Mouse (Mus musculus): ENCODE results near the gene Cbln3. TPM values are rescaled to one million over a fixed set of nuclear protein-coding genes. Genes with fewer than 3 reads are reported as not detected.

Gene Cbln3
- total RNA-seq, 2 experiments from 2014 or later: not detected

- DNase-seq: no peak
Measured at GRCm38 (mm10) chr14:55845506-55846294, 38.5 kb downstream of the Cbln3 start.

DNA sequence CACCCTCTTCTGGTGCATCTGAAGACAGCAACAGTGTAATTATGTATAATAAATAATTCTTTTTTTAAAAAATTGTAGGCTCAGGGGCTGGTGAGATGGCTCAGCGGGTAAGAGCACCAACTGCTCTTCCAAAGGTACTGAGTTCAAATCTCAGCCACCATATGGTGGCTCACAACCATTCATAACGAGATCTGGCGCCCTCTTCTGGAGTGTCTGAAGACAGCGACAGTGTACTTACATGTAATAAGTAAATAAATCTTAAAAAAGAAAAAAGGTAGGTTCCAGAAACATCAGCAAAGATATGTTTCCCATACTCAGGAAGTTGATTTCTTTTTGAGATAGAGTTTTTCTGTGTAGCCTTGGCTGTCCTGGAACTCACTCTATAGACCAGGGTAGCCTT, 41.4 kb downstream of the Cbln3 start:
- no peak for DNase-seq

GRCm38 (mm10) chr14:55840853-55841366, 43.3 kb downstream of the Cbln3 start:
- DNase-seq: no peak

DNA sequence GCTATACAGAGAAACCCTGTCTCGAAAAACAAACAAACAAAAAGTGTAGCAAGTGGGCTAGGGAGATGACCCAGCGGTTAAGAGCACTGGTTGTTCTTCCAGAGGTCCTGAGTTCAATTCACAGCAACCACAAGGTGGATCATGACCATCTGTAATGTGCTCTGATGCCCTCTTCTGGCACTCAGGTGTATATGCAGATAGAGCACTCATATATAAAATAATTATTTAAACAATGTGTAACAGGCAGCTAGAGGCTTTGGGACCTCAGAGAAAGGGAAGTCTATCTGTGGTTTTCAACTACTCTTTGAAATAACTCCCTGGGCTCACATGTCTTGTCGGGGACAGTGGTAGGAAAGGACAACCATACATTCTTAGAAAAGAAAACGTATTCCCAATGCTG, 45.5 kb downstream of the Cbln3 start:
- no peak for DNase-seq

GRCm38 (mm10) chr14:55838312-55838711, 45.9 kb downstream of the Cbln3 start:
- no peak for DNase-seq

DNA sequence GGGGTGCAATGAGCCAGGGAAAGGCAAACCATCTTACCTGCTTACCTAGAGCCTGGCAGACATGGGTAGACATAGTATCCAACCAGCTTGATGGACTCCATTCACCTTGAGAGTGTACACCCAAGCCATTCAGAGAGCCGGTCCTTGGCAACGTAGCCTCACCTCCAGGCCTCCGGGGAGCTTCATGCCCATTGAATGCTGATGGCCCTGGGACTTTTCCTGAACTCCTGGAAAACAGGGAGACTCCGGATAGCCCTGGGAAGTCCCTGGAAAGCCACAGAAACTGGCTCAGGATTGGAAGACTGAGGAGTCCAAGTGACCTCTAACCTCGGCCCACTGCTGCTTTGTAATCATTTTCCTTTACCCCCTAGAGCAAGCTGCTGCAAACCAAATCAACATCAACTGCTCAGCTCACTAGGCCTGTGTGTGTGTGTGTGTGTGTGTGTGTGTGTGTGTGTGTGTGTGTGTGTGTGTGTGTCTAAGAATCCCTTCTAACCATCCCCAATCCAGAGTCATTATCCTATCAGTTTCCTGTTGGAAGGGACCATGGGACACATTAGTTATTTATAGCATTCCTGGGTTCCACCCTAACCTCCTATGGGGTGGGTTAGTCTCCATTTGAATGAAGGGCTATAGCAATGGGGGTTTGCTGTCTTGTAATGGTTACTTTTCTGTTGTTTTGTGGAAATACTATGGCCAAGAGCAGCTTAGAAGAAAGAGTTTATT, 49.2 kb downstream of the Cbln3 start:
- no peak for DNase-seq

DNA sequence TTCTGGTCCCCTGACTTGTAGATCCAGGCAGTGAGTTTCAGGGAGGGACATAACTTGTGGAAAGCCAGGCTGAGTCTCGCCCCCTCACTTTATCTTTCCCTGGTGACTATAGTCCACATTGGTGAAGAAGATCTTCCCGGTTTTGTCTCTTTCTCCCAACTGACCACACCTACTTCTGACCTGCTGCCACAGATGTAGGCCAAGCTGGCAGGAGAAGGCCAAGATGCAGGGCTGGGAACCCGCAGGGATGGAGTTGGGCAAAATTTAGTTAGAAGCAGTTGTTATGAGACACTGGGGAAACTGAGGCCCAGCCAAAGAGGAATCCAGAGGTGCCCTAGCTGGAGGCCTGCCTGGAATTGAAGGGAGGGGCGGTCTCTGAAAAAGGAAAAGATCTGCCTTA, 51.1 kb downstream of the Cbln3 start:
- no peak for DNase-seq

DNA sequence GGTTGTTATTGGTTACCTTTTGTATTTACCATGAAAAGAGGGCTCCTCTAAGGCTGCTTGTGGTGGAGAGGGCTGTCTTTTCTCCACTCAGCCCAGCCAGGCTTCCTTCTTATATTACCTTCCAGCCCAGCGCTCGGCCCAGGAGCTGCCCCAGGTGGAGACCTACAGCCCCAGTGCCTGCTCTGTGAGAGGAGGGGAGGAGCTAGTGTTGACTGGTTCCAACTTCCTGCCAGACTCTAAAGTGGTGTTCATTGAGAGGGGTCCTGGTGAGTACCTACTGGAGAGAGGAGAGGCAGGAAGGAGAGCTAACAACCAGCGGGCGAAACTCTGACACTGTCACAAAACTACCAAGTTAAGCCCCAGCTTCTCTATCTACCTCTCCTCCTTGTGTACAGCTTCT, 53.9 kb downstream of the Cbln3 start:
- peak; percentile 3 for DNase-seq

DNA sequence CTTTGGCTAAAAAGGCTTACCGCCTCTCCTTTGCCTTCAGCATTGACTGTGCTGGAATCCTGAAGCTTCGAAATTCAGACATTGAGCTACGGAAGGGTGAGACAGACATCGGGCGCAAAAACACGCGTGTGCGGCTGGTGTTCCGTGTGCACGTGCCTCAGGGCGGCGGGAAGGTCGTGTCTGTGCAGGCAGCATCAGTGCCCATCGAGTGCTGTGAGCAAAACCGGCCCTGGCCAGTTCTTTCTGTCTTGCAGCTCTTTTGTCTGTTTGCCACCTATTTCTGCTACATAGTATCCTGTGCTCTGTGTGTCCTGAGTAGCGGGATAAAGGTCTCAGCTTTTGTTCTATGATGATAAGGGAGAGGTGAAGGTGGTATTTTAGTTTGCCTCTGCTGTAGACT, 54.3 kb downstream of the Cbln3 start:
- DNase-seq: peak; percentile 5

Other genes with a start within 250 kb of the Cbln3 start
- gene Ipo4, start 248.4 kb downstream of the Cbln3 start, total RNA-seq (2021): 10 to 100 TPM; 56.8 to 76.0 TPM
- gene Gm49378, start 246.5 kb downstream of the Cbln3 start, total RNA-seq (2021): 1 to 10 TPM in 1 of 2 experiments, under 1 TPM in 1; 0.72 to 1.2 TPM
- gene Tm9sf1, start 240.6 kb downstream of the Cbln3 start, total RNA-seq (2021): 10 to 100 TPM; 15.8 to 17.6 TPM
- under 1 TPM in 1 of 2 experiments, not detected in 1; 0.24 TPM for gene Tssk4, start 234.2 kb downstream of the Cbln3 start, total RNA-seq (2021)
- 10 to 100 TPM; 15.0 to 17.3 TPM for gene Mdp1, start 223.9 kb downstream of the Cbln3 start, total RNA-seq (2021)
- 1 to 10 TPM; 2.4 to 3.3 TPM for gene Gmpr2, start 212.5 kb downstream of the Cbln3 start, total RNA-seq (2021)
- 100 to 1,000 TPM; 180 to 191 TPM for gene Nedd8, start 212.3 kb downstream of the Cbln3 start, total RNA-seq (2021)
- 1 to 10 TPM; 7.5 to 8.2 TPM for gene Tinf2, start 202.6 kb downstream of the Cbln3 start, total RNA-seq (2021)
- not detected for gene Tgm1, start 170.5 kb downstream of the Cbln3 start, total RNA-seq (2021)
- gene Rabggta, start 162.1 kb downstream of the Cbln3 start, total RNA-seq (2021): 10 to 100 TPM; 10.3 TPM
- 10 to 100 TPM; 29.4 to 32.7 TPM for gene Dhrs1, start 138.7 kb downstream of the Cbln3 start, total RNA-seq (2021)
- gene Nop9, start 138.7 kb downstream of the Cbln3 start, total RNA-seq (2021): 10 to 100 TPM; 11.3 to 12.0 TPM
- gene Cideb, start 125.9 kb downstream of the Cbln3 start, total RNA-seq (2021): not detected
- gene Ltb4r2, start 123.0 kb downstream of the Cbln3 start, total RNA-seq (2021): under 1 TPM in 1 of 2 experiments, not detected in 1; 0.10 TPM
- gene Ltb4r1, start 118.4 kb downstream of the Cbln3 start, total RNA-seq (2021): not detected
- gene Adcy4, start 100.3 kb downstream of the Cbln3 start, total RNA-seq (2021): 1 to 10 TPM; 6.4 to 6.5 TPM
- 1 to 10 TPM; 1.3 to 1.7 TPM for gene Ripk3, start 95.5 kb downstream of the Cbln3 start, total RNA-seq (2021)
- gene Nfatc4, start 61.2 kb downstream of the Cbln3 start, total RNA-seq (2021): 1 to 10 TPM; 3.2 to 5.9 TPM
- 1 to 10 TPM; 2.6 to 4.1 TPM for gene Nynrin, start 30.4 kb downstream of the Cbln3 start, total RNA-seq (2021)
- gene Khnyn, start 555 bp upstream of the Cbln3 start, total RNA-seq (2021): 1 to 10 TPM; 7.0 to 9.1 TPM
- 10 to 100 TPM; 95.7 to 98.1 TPM for gene Sdr39u1, start 15.9 kb upstream of the Cbln3 start, total RNA-seq (2021)
- gene Cma1, start 60.3 kb upstream of the Cbln3 start, total RNA-seq (2021): 1 to 10 TPM; 2.7 to 4.1 TPM
- not detected for gene Cma2, start 66.6 kb upstream of the Cbln3 start, total RNA-seq (2021)
- gene Mcpt1, start 133.6 kb upstream of the Cbln3 start, total RNA-seq (2021): not detected
- gene Mcpt9, start 146.1 kb upstream of the Cbln3 start, total RNA-seq (2021): not detected
- not detected for gene Mcpt2, start 157.6 kb upstream of the Cbln3 start, total RNA-seq (2021)
- 1 to 10 TPM; 2.7 to 5.8 TPM for gene Mcpt4, start 177.9 kb upstream of the Cbln3 start, total RNA-seq (2021)
- gene Mcpt8, start 200.9 kb upstream of the Cbln3 start, total RNA-seq (2021): not detected
- not detected for gene Ctsg, start 218.2 kb upstream of the Cbln3 start, total RNA-seq (2021)
- not detected for gene Gzme, start 236.2 kb upstream of the Cbln3 start, total RNA-seq (2021)
- gene Gzmd, start 248.2 kb upstream of the Cbln3 start, total RNA-seq (2021): not detected